Mouse (Mus musculus) embryonic facial prominence, embryonic 12.5 days (tissue): ENCODE measurements at regions not wholly inside any gene's neighbourhood (a gene's known extent, or its start where the extent isn't known, plus 50 kb on each side); places are given as distances from the start of the nearest gene placed in this dataset.
A peak's percentile ranks its signal among the peaks of the same experiment; 100 is the strongest.

Experiments used
- ATAC-seq: fragments of 200-750 bp; cut with Nextera tagmentation; 2 replicates; pipeline ENCODE4 v1.8.0; 2017; ENCODE audit not compliant: insufficient number of reproducible peaks, insufficient read depth, low FRiP score, low TSS enrichment
- H3K27ac ChIP-seq: fragments of 300-500 bp; sonication (generic); 2 replicates; pipeline ENCODE4 v1.5.1; 2016; ENCODE audit warnings: mild to moderate bottlenecking
- H3K27me3 ChIP-seq: fragments of 300-500 bp; sonication (generic); 2 replicates; pipeline ENCODE4 v1.6.1; 2016; ENCODE audit warnings: mild to moderate bottlenecking, moderate library complexity
- H3K36me3 ChIP-seq: fragments of 300-500 bp; sonication (generic); 2 replicates; pipeline ENCODE4 v1.6.1; 2016; ENCODE audit warnings: mild to moderate bottlenecking
- H3K4me1 ChIP-seq: fragments of 300-500 bp; sonication (generic); 2 replicates; pipeline ENCODE4 v1.6.1; 2016
- H3K4me2 ChIP-seq: fragments of 300-500 bp; sonication (generic); replicated peaks from 2 replicates; pipeline ENCODE4 v1.6.1; 2016; ENCODE audit warnings: mild to moderate bottlenecking, moderate library complexity
- H3K4me3 ChIP-seq: fragments of 300-500 bp; sonication (generic); 2 replicates; pipeline ENCODE4 v1.5.1; 2016; ENCODE audit warnings: mild to moderate bottlenecking
- H3K9ac ChIP-seq: fragments of 300-500 bp; sonication (generic); 2 replicates; pipeline ENCODE4 v1.6.1; 2016; ENCODE audit warnings: mild to moderate bottlenecking, moderate library complexity
- H3K9me3 ChIP-seq: fragments of 300-500 bp; sonication (generic); 2 replicates; pipeline ENCODE4 v1.6.1; 2016; ENCODE audit warnings: mild to moderate bottlenecking, moderate library complexity
- WGBS: fragments of 180-500 bp; shearing (Covaris S2); methylation state at CpG from one replicate; pipeline ENCODE4 v1.1.7; 2016; 5-methylcytosine and 5-hydroxymethylcytosine counted together

DNA sequence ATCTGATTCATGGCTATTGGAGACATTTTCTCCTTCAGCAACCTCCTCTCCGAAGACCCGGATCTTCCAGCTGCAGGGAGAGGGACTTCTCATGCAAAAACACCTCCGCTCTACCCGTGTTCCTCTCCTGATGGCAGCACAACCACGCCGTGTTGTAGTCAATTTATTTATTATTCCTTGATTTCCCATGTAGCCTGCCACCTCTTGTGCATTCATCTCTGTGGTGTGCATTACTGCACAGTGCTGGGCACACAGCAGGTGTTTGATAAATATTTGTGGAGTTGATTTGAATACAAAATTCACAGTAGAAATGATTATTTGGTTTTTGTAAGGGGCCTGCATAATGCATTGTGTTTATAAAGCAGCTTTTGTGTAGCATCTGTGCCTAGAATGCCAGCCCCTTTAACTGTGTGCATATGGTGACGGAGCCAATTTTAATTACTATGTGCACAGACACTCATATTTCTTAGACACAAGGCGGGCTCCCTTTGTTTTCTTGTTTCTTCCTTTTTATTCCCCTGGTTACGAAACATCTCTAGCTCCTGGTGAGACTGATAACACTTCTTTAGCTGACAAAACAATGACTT lies 124.4 kb upstream of the Chd6 start:
- Histone ChIP-seq H3K9me3 (no peaks in the 10 kb centered on the region), H3K27ac (no peak overlapping the region), H3K36me3 (no peaks in the 10 kb centered on the region), H3K4me3 (no peak overlapping the region), H3K9ac (no peak overlapping the region), H3K4me1 (no peaks in the 10 kb centered on the region), H3K27me3 (no peaks in the 10 kb centered on the region), H3K4me2 (no peak overlapping the region)
- no peak for ATAC-seq
- WGBS, result 82% methylated on average over 9 of the region's 9 CpGs

DNA sequence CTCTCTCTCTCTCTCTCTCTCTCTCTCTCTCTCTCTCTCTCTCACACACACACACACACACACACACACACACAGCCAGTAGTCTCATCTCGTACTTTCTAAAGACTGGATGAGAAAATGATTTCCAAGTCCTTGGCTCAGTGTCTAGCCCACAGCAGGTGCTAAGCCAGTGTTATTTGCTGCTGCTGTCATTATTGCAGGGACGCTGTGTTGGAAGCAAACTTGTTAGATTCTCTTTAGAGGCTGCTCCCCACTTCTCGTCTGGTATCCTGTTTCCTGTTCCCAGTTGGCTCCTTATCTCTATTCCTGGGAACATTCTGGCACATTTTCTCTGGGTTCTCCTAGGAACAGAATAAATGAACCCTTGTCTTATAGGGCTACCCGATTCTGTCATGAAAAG lies 122.5 kb upstream of the Chd6 start:
- H3K9ac ChIP-seq, result no peak overlapping the region
- H3K27ac ChIP-seq, result no peak overlapping the region
- H3K4me3 ChIP-seq, result no peak overlapping the region
- no peaks in the 10 kb centered on the region for H3K36me3 ChIP-seq
- 55% methylated on average over 4 of the region's 4 CpGs for WGBS
- H3K9me3 ChIP-seq, result no peaks in the 10 kb centered on the region
- H3K27me3 ChIP-seq, result no peaks in the 10 kb centered on the region
- H3K4me1 ChIP-seq, result no peaks in the 10 kb centered on the region
- H3K4me2 ChIP-seq, result no peak overlapping the region
- ATAC-seq, result no peak

DNA sequence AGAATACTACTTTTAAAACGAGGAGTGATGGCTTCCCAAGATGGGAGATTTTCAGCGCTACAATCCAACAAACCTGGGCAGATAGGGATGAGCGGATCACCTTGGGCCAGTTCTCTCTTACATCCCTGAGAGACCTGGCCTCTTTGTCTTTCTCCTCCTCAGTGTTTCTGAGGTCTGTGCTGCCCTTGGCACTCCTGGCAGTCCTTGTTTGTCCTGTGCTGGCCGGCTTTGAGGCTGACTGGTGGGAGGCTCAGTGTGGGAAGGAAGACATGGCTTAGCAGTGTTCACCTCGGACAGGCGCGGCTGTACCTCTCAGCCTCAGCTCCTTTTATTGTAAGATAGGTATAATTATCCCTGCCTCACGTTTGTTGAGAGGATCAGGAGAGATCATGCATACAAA lies 106.9 kb upstream of the Chd6 start:
- H3K9ac ChIP-seq, result no peak overlapping the region
- no peak for ATAC-seq
- H3K9me3 ChIP-seq, result no peaks in the 10 kb centered on the region
- H3K27me3 ChIP-seq, result peaks cover 4% of the 10 kb centered on the region; the same call in 1 of the 2 replicates
- no peaks in the 10 kb centered on the region for H3K4me1 ChIP-seq
- H3K4me2 ChIP-seq, result no peak overlapping the region
- H3K27ac ChIP-seq, result no peak overlapping the region
- H3K4me3 ChIP-seq, result no peak overlapping the region
- H3K36me3 ChIP-seq, result no peaks in the 10 kb centered on the region
- 74% methylated on average over 8 of the region's 8 CpGs for WGBS

DNA sequence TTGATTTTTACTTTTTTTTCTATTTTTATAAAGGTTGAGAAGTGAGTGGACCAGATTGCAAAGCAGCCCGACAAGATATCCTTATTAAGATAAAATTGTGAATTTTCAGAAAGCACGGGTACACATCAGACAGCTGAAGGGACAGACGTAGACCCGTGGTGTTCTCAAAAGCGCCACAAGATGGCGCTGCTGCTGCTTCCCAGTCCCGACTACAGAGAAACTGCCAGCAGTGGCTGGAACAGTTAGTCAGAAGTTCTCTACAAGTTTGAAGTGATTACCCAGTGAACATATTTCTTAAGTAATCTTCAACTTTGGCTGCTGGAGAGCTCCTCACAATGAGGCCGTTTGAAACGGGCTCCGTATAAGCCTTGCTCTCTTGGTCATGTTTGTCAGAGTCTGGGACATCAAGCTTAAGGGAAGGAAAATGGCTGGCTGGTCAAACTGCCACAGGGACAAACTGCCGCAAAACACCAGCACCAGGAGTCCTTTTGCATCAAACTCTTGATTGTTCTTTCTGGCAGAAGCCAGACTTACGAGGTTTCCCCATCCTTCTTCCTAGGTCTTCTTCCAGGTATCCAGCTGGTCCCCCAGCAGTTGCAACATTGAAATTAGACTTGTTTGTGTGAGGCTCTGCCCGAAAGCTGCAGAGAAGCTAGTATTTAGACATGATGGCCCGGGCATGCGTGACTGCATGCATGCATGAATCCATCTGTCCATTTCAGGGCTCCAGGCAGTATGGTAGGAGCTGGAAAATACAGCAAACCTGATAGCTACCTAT lies 106.0 kb upstream of the Chd6 start:
- H3K27me3 ChIP-seq, result peaks cover 4% of the 10 kb centered on the region; the same call in 1 of the 2 replicates
- no peaks in the 10 kb centered on the region for H3K36me3 ChIP-seq
- H3K9ac ChIP-seq, result no peak overlapping the region
- H3K27ac ChIP-seq, result no peak overlapping the region
- ATAC-seq, result no peak
- H3K4me1 ChIP-seq, result no peaks in the 10 kb centered on the region
- no peaks in the 10 kb centered on the region for H3K9me3 ChIP-seq
- WGBS, result 26% methylated on average over 15 of the region's 15 CpGs
- H3K4me2 ChIP-seq, result 0 out of 2 replicates have a peak overlapping the region, but pooled peaks have one; percentile 16
- H3K4me3 ChIP-seq, result no peak overlapping the region

DNA sequence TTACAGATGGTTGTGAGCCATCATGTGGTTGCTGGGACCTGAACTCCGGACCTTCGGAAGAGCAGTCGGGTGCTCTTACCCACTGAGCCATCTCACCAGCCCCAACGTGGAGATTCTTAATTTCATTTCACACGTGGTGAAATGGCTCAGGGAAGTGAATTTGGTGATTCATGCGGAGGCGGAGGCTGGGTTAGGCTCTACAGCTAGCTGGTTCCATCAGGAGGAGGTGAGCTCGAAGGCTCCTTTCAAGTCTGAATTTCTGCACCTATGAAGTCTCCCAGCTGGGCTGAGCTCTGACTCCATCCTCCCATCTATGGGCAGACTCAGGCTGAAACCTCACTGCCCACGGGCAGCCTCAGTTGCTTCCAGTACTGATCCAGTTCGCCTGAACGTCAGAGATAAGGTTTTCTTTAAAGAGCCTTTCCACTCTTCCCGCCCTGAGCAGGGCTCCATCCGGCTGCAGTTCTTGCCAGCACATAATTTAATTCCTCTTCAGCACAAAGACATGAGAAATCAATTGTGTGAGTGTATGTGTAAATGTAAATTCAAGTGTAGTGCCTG lies 103.5 kb upstream of the Chd6 start:
- H3K4me1 ChIP-seq, result no peaks in the 10 kb centered on the region
- no peaks in the 10 kb centered on the region for H3K9me3 ChIP-seq
- peaks cover 4% of the 10 kb centered on the region; the same call in 1 of the 2 replicates for H3K27me3 ChIP-seq
- H3K9ac ChIP-seq, result no peak overlapping the region
- H3K36me3 ChIP-seq, result no peaks in the 10 kb centered on the region
- no peak for ATAC-seq
- no peak overlapping the region for H3K4me2 ChIP-seq
- no peak overlapping the region for H3K4me3 ChIP-seq
- H3K27ac ChIP-seq, result no peak overlapping the region
- 77% methylated on average over 13 of the region's 13 CpGs for WGBS

DNA sequence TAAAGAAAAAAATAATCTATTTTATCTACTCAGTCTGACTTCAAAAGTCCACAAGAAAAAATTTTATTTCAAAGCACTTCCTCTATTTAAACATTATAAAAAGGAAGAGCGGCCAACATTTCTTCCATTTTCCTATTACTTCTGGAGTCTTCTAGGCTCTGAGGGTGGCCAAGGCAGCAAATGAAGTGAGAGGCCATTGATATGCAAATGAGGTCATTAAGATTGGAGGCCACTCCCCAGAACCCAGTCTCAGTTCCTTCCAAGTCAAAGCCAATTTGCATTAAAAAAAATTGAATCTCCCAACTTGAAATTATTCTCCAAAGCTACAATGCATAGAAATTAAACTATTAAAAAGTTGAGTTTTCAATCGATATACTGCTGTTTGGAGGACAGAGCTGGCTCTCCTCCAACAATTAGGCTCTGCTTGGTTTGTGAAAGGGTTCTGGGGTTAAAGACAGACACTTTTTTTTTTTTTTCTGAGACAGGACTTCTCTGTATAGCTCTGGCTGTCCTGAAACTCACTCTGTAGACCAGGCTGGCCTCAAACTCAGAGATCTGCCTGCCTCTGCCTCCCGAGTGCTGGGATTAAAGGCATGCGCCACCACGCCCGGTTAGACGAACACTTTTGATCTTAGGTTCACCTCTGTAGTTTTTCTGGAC lies 88.0 kb upstream of the Chd6 start:
- H3K4me1 ChIP-seq, result no peaks in the 10 kb centered on the region
- H3K27ac ChIP-seq, result no peak overlapping the region
- no peaks in the 10 kb centered on the region for H3K27me3 ChIP-seq
- 93% methylated on average over 7 of the region's 7 CpGs for WGBS
- no peaks in the 10 kb centered on the region for H3K36me3 ChIP-seq
- no peak for ATAC-seq
- H3K9ac ChIP-seq, result no peak overlapping the region
- H3K4me2 ChIP-seq, result no peak overlapping the region
- H3K9me3 ChIP-seq, result no peaks in the 10 kb centered on the region
- no peak overlapping the region for H3K4me3 ChIP-seq

DNA sequence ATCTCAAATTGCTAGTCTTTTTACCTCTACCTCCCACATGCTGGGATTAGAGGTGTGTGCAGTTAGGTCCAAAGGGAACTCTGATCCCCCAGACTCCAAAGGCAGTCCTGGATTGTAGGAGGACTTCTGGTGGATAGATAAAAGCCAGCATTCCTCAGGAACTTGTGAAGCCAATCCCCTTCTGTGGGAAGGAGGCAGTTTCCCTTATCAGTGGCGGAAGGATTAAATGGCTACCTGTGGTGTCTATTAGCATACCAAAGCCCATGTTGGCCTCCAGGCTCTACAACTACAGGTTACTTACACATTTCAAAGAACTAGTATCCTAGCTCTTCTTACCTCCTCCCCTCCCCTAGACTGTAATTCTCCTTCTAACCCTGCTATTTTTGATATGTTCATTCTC lies 78.6 kb upstream of the Chd6 start:
- H3K27ac ChIP-seq, result no peak overlapping the region
- WGBS, result 61% methylated on average over 1 of the region's 1 CpGs
- H3K9ac ChIP-seq, result no peak overlapping the region
- no peak overlapping the region for H3K4me2 ChIP-seq
- no peaks in the 10 kb centered on the region for H3K27me3 ChIP-seq
- H3K9me3 ChIP-seq, result no peaks in the 10 kb centered on the region
- no peaks in the 10 kb centered on the region for H3K4me1 ChIP-seq
- H3K36me3 ChIP-seq, result no peaks in the 10 kb centered on the region
- no peak for ATAC-seq
- no peak overlapping the region for H3K4me3 ChIP-seq

DNA sequence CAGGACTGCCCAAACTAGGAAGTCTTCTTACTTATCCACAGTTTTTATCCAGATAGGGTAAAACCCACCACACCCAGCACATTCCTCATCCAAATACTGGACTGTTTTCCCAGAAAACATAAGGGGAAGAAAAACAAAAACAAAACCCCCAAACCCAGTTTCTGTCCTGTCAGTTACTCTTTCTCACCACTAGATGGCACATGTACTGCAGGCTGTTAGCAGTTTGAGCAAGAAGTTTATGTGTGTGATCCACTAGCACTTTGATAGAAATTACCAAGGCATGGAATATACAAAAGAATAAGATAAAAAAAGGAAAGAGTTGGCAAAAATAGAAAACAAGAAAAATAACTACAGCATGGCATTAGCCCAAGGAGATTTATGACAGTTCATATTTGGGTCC lies 76.2 kb upstream of the Chd6 start:
- H3K36me3 ChIP-seq, result no peaks in the 10 kb centered on the region
- ATAC-seq, result no peak
- H3K27me3 ChIP-seq, result no peaks in the 10 kb centered on the region

DNA sequence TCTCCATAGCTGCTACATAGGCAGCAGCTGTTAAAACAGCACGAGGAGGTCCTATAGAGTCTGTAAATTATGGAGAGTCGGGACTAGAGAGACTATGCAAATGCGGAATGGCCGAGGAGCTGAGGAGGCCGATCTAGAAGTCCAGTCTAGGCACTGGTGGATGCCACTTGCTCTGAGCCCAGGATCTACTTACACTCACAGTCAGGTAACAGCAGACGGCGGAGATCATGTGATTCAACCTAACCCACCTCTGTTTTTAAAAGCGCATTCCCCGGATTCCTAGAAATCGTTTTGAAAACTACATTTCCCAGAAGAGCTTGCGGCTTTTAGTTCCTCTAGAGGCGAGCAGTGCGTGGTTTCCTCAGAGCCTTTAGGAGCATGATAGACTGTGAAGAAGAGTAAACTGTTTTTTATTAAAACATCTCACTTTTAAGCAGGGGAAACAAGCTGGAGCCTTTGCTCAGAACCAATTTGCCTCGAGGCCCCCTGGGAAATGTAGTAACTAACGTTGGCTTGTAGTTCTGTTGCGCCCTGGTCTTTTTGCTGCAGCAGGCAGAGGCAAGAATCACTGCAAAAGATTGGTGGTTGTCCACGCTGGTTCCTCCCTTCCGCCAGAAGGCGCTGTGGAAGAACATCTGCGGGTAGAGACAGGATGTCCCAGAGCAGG lies 68.6 kb upstream of the Chd6 start:
- WGBS, result 2% methylated on average over 20 of the region's 20 CpGs
- Histone ChIP-seq H3K9ac (peak overlapping the region; percentile 50), H3K27ac (no peak overlapping the region), H3K27me3 (no peaks in the 10 kb centered on the region), H3K4me2 (peak overlapping the region; percentile 54), H3K4me3 (peak overlapping the region; percentile 46), H3K9me3 (no peaks in the 10 kb centered on the region), H3K4me1 (no peaks in the 10 kb centered on the region), H3K36me3 (no peaks in the 10 kb centered on the region)
- ATAC-seq, result peak; percentile 84; the same call in 1 of the 2 replicates

More for the DNA sequence above, 76.2 kb upstream of the Chd6 start:
- no peak overlapping the region for H3K9ac ChIP-seq
- no peaks in the 10 kb centered on the region for H3K4me1 ChIP-seq
- no peak overlapping the region for H3K4me3 ChIP-seq
- no peaks in the 10 kb centered on the region for H3K9me3 ChIP-seq
- H3K4me2 ChIP-seq, result no peak overlapping the region
- H3K27ac ChIP-seq, result no peak overlapping the region

DNA sequence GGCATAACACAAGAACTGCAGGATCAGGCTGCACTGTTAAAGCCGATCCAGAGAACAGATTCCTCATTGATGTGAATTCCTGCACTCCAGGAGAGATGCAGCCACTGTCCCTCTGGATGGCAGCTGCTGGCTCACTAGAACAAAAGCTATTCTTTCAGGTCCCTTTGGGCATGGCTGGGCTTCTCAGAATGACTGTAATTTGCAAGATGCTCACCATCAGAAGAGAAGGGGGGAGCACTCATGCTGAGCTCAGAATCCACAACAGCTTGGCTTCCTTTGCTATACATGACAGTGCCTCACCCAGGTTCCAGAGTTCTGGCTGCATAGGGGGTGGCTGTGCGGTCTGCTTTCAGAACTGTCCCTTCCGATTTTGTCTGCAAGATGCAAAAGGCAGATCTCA lies 57.8 kb upstream of the Chd6 start:
- no peak overlapping the region for H3K4me2 ChIP-seq
- H3K4me1 ChIP-seq, result no peaks in the 10 kb centered on the region
- no peaks in the 10 kb centered on the region for H3K36me3 ChIP-seq
- no peaks in the 10 kb centered on the region for H3K9me3 ChIP-seq
- no peak overlapping the region for H3K9ac ChIP-seq
- no peak for ATAC-seq
- no peaks in the 10 kb centered on the region for H3K27me3 ChIP-seq
- no peak overlapping the region for H3K27ac ChIP-seq
- WGBS, result 10% methylated on average over 3 of the region's 3 CpGs
- no peak overlapping the region for H3K4me3 ChIP-seq

DNA sequence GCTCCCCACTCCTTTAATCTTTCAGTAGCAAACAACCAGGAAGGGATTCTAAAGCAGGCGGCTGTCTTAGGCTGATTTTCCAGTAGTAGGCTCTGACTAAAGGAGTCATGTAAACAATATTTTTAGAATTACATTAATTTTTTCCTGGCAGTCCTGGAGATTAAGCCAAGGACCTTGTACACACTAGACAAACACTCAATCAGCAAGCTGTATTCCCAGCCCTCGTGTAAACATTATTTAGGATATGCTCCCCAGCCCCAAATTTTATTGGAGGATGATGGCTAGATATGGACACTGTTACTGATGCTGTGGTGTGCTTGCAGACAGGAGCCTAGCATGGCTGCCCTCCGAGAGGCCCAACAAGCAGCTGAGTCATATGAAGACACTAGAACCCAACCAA lies 56.6 kb upstream of the Chd6 start:
- no peaks in the 10 kb centered on the region for H3K4me1 ChIP-seq
- no peaks in the 10 kb centered on the region for H3K9me3 ChIP-seq
- no peak for ATAC-seq
- H3K4me3 ChIP-seq, result no peak overlapping the region
- H3K4me2 ChIP-seq, result no peak overlapping the region
- no peak overlapping the region for H3K27ac ChIP-seq
- no peak overlapping the region for H3K9ac ChIP-seq
- H3K36me3 ChIP-seq, result no peaks in the 10 kb centered on the region
- 72% methylated on average over 3 of the region's 3 CpGs for WGBS
- no peaks in the 10 kb centered on the region for H3K27me3 ChIP-seq
